Mouse (Mus musculus) adrenal gland (tissue): ENCODE measurements around the gene Rnf213.
"Not testable (repeated sequence)": the region's sequence is repeated elsewhere in the genome, so short reads cannot be mapped to it uniquely, and the experiment has no call there.

ENCODE experiments used
- intact Hi-C: fragments of 180-260 bp; cut with DNase I; formaldehyde crosslinking; loops from one replicate; pipeline ENCODE4 v1.15.1; 2025
- long read RNA-seq, 2 experiments: library from polyadenylated mRNA; unstranded; transcript quantifications; one replicate each; pipeline ENCODE4 v2.0.0; 2020; ENCODE audit warnings: borderline replicate concordance in 1 of 2; ENCODE audit not compliant: insufficient replicate concordance in 1 of 2

The Rnf213 gene
- long read RNA-seq, experiment 1, partial matches to known transcripts = 4 of 7 reads
- long read RNA-seq, experiment 1, other reads (novel, unspliced or antisense) = 3 of 7 reads
- long read RNA-seq, experiment 2, partial matches to known transcripts = 8 of 15 reads
- long read RNA-seq, experiment 2, other reads (novel, unspliced or antisense) = 7 of 15 reads

DNA sequence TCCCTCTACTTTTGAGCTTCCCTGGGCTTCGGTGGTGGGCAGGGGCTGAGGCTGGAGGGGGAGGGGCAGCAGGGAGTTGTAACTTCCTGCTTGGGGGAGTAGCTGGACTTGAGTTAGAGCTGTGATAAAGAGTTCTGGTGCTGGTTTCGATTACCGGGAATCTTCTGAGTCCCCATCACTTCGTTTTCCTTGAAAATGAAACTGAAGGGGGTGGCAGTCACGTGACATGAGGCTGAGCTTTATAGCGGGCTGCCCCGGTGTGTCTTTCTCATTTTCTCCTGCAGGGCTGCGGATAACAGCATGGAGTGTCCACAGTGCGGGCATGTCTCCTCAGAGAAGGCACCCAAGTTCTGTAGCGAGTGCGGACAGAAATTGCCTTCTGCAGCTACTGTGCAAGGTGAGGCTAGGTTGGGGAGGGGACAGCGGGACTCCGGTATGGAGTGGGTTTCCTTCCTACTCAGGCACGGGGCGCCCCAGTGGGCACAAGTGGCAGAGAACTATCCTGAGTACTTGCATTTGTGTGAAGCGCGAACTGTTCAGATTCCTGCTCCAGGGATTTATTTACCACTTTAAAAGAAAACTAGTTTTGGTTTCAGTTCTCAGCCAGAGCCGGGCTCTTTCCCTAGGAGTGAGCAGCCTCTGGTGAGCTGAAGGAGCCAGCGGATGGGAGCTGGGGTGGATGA lies at the start of gene Rnf213:
Gene Rnf213 (plus strand): TSS at position 301 of the 683 bp plus-strand sequence.
- intact Hi-C loops = loop anchor here (5.0 kb wide), 1 partner anchor 36 kb away; the partner anchor contains the start of genes Sgsh and Slc26a11

DNA sequence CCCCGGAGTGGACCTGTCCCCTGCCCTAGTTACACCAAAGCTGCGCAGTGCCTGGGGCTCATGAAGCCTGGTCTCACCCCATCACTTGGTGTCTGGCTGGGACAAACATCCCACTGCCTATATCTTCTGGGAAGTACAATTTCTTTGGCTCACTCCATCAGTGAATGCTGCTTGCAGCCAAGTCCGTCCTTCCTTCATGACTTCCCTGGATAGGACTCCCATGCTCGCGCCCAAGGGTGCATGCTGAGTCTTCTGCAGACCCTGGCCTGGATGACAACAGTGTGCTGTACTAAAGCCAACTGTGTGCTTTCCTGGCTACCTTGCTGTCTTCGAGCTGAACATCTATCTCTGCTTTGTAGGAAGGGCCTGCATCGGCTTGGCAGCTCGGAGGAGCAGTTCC lies 48.7 kb upstream of the Rnf213 start:
- intact Hi-C loops = no loop called here

DNA sequence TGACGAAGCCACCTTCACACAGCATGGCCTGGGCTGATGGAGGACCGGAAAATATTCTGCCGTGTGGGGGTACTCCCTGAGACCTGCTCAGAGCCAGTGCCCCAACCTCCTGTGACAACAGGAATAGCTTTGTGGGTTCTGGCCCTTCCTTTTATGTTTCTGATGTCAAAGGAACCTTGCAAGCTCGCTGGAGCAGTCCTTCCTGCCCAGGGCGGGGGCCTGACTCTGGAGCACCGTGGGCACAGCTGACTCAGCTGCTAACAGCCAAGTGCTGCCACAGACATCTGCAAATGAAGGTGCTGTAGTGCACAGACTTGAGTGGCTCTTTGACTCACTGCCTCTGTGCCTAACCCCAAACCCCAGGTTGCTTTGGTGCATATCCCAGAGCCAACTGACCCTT lies 48.0 kb upstream of the Rnf213 start:
- intact Hi-C loops = no loop called here

DNA sequence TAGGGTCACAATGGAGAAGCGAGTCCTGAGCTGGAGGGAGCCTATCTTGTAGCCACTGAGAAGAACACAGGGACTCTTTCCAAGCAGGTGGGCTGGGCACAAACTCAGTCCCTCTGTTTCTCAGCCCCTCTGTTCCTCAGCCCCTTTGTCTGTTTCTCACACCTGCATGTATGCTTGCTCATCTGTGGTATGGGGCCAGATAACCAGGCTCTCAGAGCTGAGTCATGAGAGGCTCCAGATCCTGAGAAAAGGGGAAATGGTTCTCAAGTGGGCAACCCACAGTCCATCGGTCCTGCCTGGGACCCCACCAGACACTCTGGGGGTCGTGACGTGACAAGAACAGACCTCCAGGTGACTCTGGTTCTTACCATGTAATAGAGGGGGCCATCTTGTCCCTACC lies 45.8 kb upstream of the Rnf213 start:
- intact Hi-C loops = no loop called here

DNA sequence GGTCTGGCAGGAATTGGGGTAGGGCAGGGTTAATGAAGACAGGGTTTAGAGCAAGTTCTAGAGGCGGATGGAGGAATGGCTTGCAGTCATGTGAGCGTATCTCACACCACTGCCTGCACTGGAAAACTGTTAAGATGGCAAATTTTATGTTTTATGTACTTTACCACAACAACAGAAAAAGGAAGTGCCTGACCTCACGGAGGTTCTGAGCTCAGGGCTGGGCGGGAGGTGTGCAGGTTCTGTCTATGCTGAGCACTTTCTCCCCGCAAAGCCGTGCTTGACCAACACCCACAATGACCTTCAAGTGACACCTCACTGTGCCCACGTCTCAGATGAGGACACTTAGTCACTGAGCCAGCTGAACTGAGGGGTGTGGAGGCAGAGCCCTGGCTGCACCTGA lies 40.8 kb upstream of the Rnf213 start:
- intact Hi-C loops = no loop called here

DNA sequence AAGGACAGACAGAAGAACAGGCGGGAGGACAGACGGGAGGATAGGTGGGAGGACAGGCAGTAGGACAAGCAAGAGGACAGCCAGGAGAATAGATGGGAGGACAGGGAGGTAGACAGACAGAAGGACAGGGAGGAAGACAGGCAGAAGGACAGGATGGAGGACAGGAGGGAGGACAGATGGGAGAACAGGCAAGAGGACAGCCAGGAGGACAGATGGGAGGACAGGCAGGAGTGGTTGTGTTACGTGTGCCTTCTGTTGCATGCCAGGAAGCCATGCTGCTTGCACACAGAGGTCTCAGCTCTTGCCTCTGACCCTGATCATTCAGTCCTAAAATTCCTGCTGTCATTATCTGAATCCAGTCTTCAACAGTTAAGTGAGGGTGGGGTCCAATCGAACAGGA lies 39.0 kb upstream of the Rnf213 start:
- intact Hi-C loops = no loop called here

DNA sequence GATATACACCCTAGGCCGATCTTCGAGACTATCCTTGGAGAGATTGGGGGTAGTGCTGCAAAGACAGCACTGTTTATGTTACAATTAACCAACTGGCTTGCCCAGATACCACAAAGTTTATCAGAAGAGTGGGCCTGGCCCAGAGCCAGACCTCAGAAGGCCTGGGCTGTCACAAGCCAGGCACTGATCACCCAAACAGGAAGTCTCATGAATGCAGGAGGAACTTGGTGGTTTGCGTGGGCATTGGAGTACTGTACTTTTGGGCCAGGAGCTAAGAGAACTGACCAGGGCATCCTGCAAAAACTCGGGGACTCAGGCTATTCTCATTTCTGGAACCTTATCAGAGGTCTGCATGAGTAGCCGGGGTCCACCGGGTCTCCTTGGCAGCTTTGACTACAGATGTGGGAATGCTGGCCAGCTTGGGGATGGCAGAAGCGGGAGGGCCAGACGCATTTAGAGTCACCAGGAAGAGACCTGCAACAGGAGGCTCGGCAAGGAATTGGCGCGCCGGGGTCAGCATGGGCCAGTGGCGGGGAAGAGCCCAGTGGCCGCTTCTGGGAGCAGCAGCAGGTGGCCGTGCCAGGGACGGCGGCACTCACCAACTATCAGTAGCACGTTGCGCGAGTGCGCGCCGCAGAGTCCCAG lies 38.0 kb upstream of the Rnf213 start:
- intact Hi-C loops = loop anchor here (5.0 kb wide), 1 partner anchor 37 kb away; the partner anchor contains the start of gene Rnf213

DNA sequence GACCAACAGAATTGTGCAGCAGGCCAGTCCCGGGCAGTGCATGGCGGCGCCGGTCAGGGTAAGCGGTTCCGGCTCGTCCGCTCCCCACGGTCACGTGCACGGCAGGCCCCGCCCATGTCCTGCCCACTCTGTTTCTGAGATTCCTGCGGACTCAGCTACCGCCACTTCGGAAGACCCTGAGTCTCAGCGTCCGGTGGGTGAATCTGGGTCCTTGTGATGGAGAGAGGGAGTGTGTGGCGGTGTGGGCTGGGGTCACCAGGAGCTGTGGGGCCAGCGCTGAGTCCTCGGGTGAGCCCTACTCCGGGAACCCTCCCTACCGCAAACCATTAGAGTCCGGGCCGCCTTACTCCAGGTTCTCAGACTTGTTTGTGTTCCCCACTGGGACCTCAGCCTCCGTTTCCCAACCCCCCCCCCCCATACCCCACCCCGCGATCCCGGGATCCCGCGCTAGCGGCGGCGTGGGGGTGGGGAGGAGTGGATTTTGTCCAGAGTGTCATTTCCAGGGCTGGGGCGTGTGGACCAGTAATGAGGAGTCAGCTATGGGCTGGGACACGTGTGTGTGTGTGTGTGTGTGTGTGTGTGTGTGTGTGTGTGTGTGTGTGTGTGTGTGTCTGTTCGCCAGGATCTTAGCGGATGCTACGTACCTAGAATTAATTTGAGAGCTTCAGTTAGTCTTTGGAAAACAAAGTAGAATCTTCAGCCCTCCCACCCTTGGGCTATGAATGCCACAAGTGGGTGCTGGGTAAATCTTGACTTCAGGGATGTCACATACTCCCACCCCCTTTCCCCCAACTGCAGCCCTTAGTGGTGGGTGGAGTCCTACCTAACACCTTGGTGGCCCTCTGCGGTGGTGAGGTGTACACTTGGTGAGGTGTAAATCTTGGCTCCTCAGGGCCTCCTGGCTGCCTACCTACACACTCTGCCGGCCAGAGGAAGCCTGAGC lies 37.2 kb upstream of the Rnf213 start, which contains the start of the genes Sgsh and Slc26a11:
Gene Sgsh (minus strand): TSS at position 94 of the 943 bp plus-strand sequence.
Gene Slc26a11 (plus strand): TSS at position 115 of the 943 bp plus-strand sequence.
- intact Hi-C loops = loop anchor here (5.0 kb wide), 1 partner anchor 37 kb away; the partner anchor contains the start of gene Rnf213

DNA sequence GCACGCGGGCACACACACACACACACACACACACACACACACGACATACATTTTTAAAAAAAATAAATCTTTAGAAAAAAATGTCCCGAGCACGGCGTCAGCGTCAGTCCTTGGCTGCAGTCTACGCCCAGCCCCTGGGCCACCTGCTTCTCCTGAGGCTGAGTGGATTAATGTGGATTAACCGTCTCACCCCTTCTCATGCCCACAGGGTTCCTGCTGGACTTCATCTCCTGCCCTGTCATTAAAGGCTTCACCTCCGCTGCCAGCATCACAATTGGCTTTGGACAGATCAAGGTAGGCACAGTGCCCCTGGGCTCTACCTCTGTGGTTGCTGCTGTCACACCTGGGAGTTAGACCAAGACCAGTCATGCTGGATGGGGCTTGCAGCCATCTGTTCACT lies 33.8 kb upstream of the Rnf213 start:
- intact Hi-C loops = loop anchor here (5.0 kb wide), 1 partner anchor 33 kb away; the partner anchor contains the start of gene Rnf213

DNA sequence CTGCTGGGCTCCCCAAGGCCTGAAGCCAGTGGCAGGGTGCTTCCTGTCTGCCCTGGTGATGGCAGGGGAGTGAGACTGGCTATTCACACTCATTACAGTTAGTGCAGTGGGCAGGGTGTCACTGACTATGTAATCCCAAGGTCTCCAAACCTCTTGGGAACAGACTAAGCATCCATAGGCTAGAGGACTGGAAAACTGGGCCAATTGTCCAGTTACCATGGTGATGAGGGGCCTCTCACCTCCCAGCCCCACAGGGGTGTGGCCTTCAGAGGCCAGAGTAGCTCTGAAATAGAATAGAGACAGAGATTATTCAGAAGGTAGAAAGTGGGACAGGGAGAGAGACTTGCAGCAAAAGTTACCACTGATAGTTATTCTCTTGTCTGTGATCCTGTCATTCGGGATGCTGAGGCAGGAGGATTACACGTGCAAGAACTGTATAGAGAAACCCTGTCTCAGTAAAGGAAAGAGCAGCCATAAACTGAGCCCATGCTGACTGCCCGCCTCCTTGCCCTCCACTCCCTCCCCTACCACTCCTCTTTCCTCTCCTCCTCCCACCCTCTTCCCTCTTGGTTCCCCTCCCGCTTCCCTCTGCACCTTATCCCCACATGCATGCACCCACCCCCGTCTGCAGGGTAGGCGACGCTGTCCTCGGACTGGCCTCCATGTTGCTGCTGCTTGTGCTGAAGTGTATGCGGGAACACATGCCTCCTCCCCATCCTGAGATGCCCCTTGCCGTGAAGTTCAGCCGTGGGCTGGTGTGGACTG lies 29.9 kb upstream of the Rnf213 start:
- intact Hi-C loops = loop anchor here (2.0 to 5.0 kb wide), 3 partner anchors 24 to 56 kb away; partner anchors contain the start of gene Card14

DNA sequence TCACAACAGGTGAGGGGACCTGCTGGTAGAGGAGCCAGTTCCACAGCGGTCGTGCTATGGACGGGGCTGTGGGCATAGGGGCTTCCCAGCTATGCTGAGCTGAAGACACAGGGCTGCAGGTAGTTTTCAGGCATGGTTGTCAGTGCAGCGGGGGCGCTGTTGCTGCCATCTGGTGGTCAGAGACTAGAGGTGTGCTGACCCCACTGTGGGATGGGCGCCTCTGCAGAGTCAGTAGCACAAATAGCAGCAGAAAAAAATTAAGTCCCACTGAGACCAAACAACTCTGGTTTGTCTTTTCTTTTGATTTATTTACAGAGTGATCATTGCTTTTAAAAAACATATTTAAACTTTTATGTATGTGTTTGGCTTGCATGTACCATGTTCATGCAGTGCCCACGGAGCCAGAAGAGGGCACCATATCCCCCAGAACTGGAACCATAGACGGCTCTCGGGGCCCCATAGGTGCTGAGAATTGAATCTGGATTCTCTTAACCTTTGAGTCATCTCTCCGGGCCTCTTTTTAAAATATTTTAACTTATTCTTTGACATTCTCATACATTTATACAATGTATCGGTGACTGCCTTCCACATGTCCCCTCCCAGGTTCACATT lies 29.3 kb upstream of the Rnf213 start:
- intact Hi-C loops = loop anchor here (2.0 to 5.0 kb wide), 3 partner anchors 25 to 56 kb away; partner anchors contain the start of gene Card14

DNA sequence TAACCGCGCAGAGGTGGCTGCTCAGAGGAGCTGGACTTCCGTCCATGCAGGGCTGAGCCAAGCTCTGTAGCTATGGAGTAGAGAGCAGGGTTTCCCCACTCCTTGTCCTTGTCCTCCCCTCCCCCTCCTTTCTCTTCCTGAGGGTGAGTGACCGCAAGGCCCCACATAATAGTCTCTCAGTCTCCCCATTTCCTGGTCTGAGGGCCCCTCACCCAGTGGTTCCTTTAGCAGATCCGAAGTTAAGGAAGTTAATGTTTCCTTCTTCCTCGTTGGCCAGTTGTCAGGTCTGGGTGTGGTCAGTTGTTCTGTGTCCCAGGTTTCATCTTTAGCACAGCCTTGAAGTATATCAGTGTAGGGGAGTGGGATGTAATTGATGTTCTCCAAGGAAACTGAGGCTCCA lies 17.5 kb upstream of the Rnf213 start:
- intact Hi-C loops = no loop called here

DNA sequence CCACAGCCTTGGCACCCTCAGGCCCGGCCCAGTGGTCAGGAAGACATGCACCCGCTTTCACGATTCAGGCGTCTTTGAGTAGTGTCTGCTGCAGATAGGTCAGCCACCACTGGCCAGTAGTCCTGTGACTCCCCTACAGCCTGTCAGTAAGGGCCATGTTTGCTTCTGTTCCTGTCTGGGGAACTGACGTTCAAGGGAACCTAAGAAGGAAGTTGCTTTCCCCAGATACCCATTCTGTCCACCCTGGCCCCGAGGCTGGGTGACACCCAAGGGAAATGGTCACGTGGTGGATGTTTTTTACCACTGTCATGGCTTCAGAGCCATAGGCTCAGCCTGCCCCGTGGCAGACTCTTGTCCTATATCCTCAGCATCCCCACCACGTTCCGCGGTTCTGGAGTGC lies 15.6 kb upstream of the Rnf213 start:
- intact Hi-C loops = no loop called here

DNA sequence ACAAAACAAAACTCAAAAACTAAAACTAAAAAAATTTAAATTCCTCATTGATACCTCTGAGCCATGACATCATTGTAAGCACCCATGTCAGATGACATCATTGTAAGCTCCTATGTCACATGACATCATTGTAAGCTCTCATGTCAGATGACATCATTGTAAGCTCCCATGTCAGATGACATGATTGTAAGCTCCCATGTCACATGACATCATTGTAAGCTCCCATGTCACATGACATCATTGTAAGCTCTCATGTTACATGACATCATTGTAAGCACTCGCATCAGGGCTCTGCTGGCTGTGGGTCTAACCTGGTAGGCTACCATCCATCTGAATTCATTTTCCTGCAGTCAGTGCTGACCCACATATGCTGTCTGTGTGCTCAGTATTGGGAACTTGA lies 14.3 kb upstream of the Rnf213 start:
- intact Hi-C loops = no loop called here

DNA sequence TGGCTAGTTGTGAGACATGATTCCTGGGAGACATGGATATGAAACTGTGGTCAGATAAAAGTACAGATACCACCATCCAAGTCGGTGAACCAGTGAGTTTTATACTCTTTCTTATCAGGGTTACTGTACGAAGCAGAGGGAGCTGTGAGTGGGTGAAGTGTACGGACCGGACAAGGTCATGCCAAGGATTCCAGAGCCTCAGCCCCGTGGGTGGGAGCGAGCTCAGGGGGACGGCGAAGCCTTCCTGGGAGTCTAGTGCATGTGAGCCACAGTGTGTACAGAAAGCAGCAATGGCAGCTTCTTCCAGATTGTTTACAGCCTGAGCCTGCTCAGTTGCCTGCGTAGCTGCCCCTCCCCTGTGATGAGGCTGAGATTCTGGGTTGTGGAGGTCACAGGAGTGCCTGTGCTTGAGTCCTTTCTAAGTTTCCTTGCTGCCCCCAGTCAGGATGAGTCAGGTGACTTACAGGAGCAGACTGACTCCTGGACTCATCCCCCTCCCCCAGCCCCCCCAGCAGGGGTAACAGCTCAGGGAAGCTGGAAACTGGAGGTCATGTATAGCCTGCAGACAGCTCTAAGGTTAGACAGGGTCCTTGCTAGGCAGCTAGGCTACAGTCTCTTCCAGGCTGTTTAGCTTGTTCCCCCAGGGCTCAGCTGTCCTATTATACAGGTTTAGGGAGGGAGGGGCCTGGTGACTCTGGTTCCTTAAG lies 11.1 kb upstream of the Rnf213 start:
- intact Hi-C loops = no loop called here

DNA sequence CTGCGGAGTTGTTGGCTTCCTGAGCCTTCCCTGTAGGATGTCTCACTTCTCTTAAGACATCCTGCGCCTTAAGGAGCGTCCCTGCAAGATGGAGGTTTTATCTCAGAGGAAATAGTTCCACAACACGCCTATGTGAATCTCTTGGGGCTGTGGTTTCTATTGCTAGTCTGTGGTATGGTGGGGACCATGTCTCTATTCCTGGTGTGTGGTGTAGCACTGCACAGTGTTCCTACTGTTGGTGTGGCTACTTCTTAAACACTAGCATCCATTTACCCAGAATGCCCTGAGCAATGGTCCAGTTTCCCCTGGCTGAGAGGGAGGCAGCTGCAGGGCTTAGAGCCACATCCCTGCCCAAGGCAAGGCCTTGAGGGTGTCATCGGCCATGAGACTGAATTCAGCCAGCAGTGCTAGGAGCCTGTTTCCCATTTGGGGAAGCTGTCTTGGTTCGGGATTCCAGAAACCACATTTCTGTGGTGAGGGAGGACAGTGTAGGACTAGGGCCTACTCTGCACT lies 10.5 kb upstream of the Rnf213 start:
- intact Hi-C loops = no loop called here

DNA sequence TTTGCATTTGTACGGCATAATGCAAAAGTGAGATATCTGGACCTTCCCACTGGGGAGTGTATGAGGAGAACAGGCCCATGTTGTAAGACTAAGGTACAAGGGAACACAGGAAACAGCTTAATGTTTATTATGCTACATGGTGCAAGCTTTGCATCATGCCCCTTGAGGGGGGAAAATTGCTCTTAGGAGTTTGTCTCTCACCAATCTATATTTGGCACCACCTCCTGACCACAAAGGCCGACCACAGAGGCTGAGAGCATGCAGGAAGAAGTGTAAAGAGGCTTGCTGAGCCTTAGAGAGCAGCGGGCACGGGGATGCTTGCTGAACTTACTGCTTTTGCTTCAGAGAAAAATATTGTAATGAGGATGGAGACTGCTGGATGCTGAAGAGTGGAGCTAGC lies 8.0 kb upstream of the Rnf213 start:
- intact Hi-C loops = no loop called here

DNA sequence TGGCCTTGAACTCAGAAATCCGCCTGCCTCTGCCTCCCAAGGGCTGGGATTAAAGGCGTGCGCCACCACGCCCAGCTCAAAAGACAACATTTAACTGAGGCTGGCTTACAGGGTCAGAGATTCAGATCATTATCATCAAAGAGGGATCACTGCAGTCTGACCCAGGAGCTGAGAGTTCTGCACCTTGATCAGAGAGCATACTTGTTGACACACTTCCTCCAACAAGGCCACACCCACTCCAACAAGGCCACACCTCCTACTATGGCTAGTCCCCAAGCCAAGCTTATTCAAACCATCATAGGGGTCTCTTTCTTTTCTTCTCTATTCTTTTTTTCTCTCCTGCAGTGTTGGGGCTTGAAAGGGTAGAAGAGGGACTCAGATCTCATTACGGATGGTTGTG lies 6.6 kb upstream of the Rnf213 start:
- intact Hi-C loops = no loop called here

DNA sequence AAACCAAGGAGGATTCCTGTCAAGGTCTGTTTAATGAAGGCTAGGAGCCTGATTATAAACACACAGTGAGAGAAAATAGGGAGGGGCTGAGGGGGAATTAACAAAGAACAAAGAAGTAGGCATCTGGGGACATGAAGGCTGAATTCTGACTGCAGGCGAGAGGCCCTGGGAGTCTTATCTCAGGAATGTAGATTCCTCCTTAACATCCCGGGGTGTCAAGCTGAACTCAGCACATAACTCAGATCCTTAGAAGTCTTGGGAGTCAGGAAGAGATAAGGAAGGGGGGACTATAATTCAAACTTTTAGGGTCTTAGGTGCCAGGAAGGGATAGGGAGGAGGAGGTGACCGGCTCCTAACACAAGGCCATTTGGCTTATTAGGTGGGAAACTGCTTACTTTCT lies 5.6 kb upstream of the Rnf213 start:
- intact Hi-C loops = not testable (repeated sequence)
